Mouse (Mus musculus): ENCODE results near the gene Hoxa9.

- TF ChIP-seq CTCF (IDR thresholded peaks at IDR 0.05; ENCODE audit: insufficient read depth, low read depth, low read length): no peak
- no peak for TF ChIP-seq POLR2A (IDR thresholded peaks at IDR 0.05; ENCODE audit: insufficient read depth, low read depth, low read length)
These were observed 55.7 kb downstream of the Hoxa9 start for GRCm38 (mm10) chr6:52174968-52175751.

All from olfactory bulb, adult 2 months (tissue).